Mouse (Mus musculus) testis, adult 2 months (tissue): ENCODE data around the gene Eps8.

Source experiments
- CTCF ChIP-seq: fragments of 200-500 bp; IDR thresholded peaks from 2 replicates; pipeline ENCODE4 v1.5.1; 2012; ENCODE audit warnings: low read depth, mild to moderate bottlenecking, inconsistent platforms, low read length, moderate library complexity; ENCODE audit not compliant: control insufficient read depth, insufficient read depth, insufficient replicate concordance
- POLR2A ChIP-seq: fragments of 200-500 bp; IDR thresholded peaks from 2 replicates; pipeline ENCODE4 v1.6.1; 2012; ENCODE audit warnings: low read depth, mild to moderate bottlenecking, inconsistent platforms, low read length, moderate library complexity; ENCODE audit not compliant: control insufficient read depth

GRCm38 (mm10) chr6:137629603-137630231 is 25.0 kb downstream of the Eps8 start:
- TF ChIP-seq CTCF = no peak
- no peak for TF ChIP-seq POLR2A
